Comparison of ENCODE assay signal across 16 mouse cellular contexts in genomic region chr4:88409279-88409678, GRCm38 (mm10).
"Had no signal": no experiment of that assay in that cellular context is flagged by ENCODE, and none has a peak within 500 bp of the region (broad histone marks: within the 10 kb centered on the region; RNA-seq: fewer than 3 reads in every experiment).

No protein-coding gene starts in this region.

- H3K4me2 ChIP-seq: neural tube, embryonic 13.5 days; neural tube, embryonic 15.5 days; stomach, embryonic 15.5 days had no signal

- H3K36me3 ChIP-seq: stomach, embryonic 15.5 days had no signal

- H3K9me3 ChIP-seq: neural tube, embryonic 13.5 days; neural tube, embryonic 15.5 days; stomach, embryonic 15.5 days had no signal

- H3K27me3 ChIP-seq: neural tube, embryonic 13.5 days; neural tube, embryonic 15.5 days; stomach, embryonic 15.5 days had no signal

- H3K4me3 ChIP-seq: neural tube, embryonic 13.5 days; neural tube, embryonic 15.5 days; stomach, embryonic 15.5 days had no signal

- H3K27ac ChIP-seq: neural tube, embryonic 13.5 days; neural tube, embryonic 15.5 days; stomach, embryonic 15.5 days; stomach, postnatal 0 days had no signal

- H3K9ac ChIP-seq: neural tube, embryonic 13.5 days; neural tube, embryonic 15.5 days; stomach, embryonic 15.5 days had no signal

- DNase-seq: retina, postnatal 1 day; right cerebral cortex, adult 18-20 months; right cerebral cortex, postnatal 14 days; right cerebral cortex, postnatal 25 days; right cerebral cortex, postnatal 4 days; spleen, adult 18-20 months; thymus, adult 18-20 months; thymus, adult 2 months; thymus, postnatal 14 days; thymus, postnatal 25 days; thymus, postnatal 36 days; thymus, postnatal 4 days had no signal

- H3K4me1 ChIP-seq: stomach, embryonic 15.5 days had no signal
